16 mouse cellular contexts compared by ENCODE assay signal in the genomic region with DNA sequence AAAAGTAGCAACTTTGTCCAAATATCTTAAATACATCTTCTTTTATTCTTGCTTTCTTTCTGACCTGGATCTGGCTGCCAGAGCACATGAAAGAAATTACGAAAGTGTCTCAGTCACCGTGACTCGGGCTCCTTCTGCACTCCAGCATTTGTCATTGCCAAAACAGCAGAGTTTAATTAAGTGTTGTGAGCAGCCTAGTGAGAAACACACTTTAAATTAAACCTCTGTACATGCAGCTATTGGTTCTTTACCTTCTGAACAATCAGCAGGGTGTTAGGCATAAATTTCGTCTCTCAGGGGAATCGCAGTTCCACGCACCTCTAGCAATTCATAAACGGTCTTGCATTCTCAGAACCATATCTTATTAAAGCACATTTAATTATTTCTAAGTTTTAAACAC.
DNase-seq lines count a peak whose midpoint lies in the region; ATAC-seq lines count a peak whose summit lies in the region.
"Had no signal": no experiment of that assay in that cellular context is flagged by ENCODE, and none has a peak within 500 bp of the region (broad histone marks: within the 10 kb centered on the region; RNA-seq: fewer than 3 reads in every experiment).

No protein-coding gene starts in this region.

- peak overlapping the region; percentile 19; the same call in 1 of the 2 replicates for H3K4me2 ChIP-seq in limb, embryonic 12.5 days
- H3K4me2 ChIP-seq in forebrain, embryonic 14.5 days (ENCODE audit: low read length), result peak overlapping the region; percentile 4; the same call in 1 of the 2 replicates
- peak overlapping the region; percentile 25; the same call in 1 of the 2 replicates for H3K4me2 ChIP-seq in hindbrain, embryonic 12.5 days (replicated peaks)
- peak overlapping the region; percentile 15; the same call in 1 of the 2 replicates for H3K4me2 ChIP-seq in midbrain, embryonic 15.5 days
- H3K4me2 ChIP-seq in intestine, embryonic 15.5 days (replicated peaks), result no peak overlapping the region
- H3K4me2 ChIP-seq: heart, embryonic 15.5 days; neural tube, embryonic 12.5 days had no signal

- H3K27ac ChIP-seq in limb, embryonic 12.5 days, result no peak overlapping the region
- no peak overlapping the region for H3K27ac ChIP-seq in limb, embryonic 10.5 days
- no peak overlapping the region for H3K27ac ChIP-seq in forebrain, embryonic 14.5 days (ENCODE audit: low read depth, low read length)
- no peak overlapping the region for H3K27ac ChIP-seq in hindbrain, embryonic 12.5 days
- no peak overlapping the region for H3K27ac ChIP-seq in midbrain, embryonic 15.5 days
- H3K27ac ChIP-seq in intestine, embryonic 15.5 days, result no peak overlapping the region
- H3K27ac ChIP-seq: heart, embryonic 15.5 days; neural tube, embryonic 12.5 days had no signal

- H3K9me3 ChIP-seq in limb, embryonic 12.5 days, result no peaks in the 10 kb centered on the region
- no peaks in the 10 kb centered on the region for H3K9me3 ChIP-seq in limb, embryonic 10.5 days (replicated peaks)
- H3K9me3 ChIP-seq in forebrain, embryonic 14.5 days (replicated peaks; ENCODE audit: control insufficient read depth, low read length), result no peaks in the 10 kb centered on the region
- H3K9me3 ChIP-seq in hindbrain, embryonic 12.5 days (replicated peaks), result no peaks in the 10 kb centered on the region
- no peaks in the 10 kb centered on the region for H3K9me3 ChIP-seq in midbrain, embryonic 15.5 days
- H3K9me3 ChIP-seq in intestine, embryonic 15.5 days, result no peaks in the 10 kb centered on the region
- H3K9me3 ChIP-seq: heart, embryonic 15.5 days; neural tube, embryonic 12.5 days had no signal

- H3K9ac ChIP-seq in limb, embryonic 12.5 days (replicated peaks), result no peak overlapping the region
- H3K9ac ChIP-seq in forebrain, embryonic 14.5 days (ENCODE audit: low read length), result no peak overlapping the region
- H3K9ac ChIP-seq in hindbrain, embryonic 12.5 days, result no peak overlapping the region
- H3K9ac ChIP-seq in midbrain, embryonic 15.5 days, result no peak overlapping the region
- no peak overlapping the region for H3K9ac ChIP-seq in intestine, embryonic 15.5 days
- H3K9ac ChIP-seq: heart, embryonic 15.5 days; neural tube, embryonic 12.5 days had no signal

- 17% methylated on average over 7 of the region's 7 CpGs for WGBS in limb, embryonic 12.5 days
- 31% methylated on average over 7 of the region's 7 CpGs for WGBS in limb, embryonic 10.5 days
- WGBS in forebrain, embryonic 14.5 days, result 15% methylated on average over 7 of the region's 7 CpGs
- 33% methylated on average over 7 of the region's 7 CpGs for WGBS in hindbrain, embryonic 12.5 days
- 38% methylated on average over 7 of the region's 7 CpGs for WGBS in midbrain, embryonic 15.5 days
- 76% methylated on average over 7 of the region's 7 CpGs for WGBS in intestine, embryonic 15.5 days

- H3K36me3 ChIP-seq in limb, embryonic 12.5 days, result no peaks in the 10 kb centered on the region
- H3K36me3 ChIP-seq in limb, embryonic 10.5 days, result no peaks in the 10 kb centered on the region
- H3K36me3 ChIP-seq in forebrain, embryonic 14.5 days (ENCODE audit: control insufficient read depth, insufficient read depth, low read length), result no peaks in the 10 kb centered on the region
- H3K36me3 ChIP-seq in hindbrain, embryonic 12.5 days, result no peaks in the 10 kb centered on the region
- H3K36me3 ChIP-seq in midbrain, embryonic 15.5 days (replicated peaks), result no peaks in the 10 kb centered on the region
- no peaks in the 10 kb centered on the region for H3K36me3 ChIP-seq in intestine, embryonic 15.5 days
- H3K36me3 ChIP-seq: heart, embryonic 15.5 days; neural tube, embryonic 12.5 days had no signal

- no peak overlapping the region for H3K4me3 ChIP-seq in limb, embryonic 12.5 days (replicated peaks)
- no peak overlapping the region for H3K4me3 ChIP-seq in limb, embryonic 10.5 days
- H3K4me3 ChIP-seq in forebrain, embryonic 14.5 days (ENCODE audit: low read depth, low read length), result no peak overlapping the region
- no peak overlapping the region for H3K4me3 ChIP-seq in hindbrain, embryonic 12.5 days
- H3K4me3 ChIP-seq in midbrain, embryonic 15.5 days, result no peak overlapping the region
- no peak overlapping the region for H3K4me3 ChIP-seq in intestine, embryonic 15.5 days (replicated peaks)
- H3K4me3 ChIP-seq: heart, embryonic 15.5 days; neural tube, embryonic 12.5 days had no signal

- no peak for ATAC-seq in limb, embryonic 12.5 days (ENCODE audit: insufficient number of reproducible peaks, insufficient read depth, low FRiP score, low TSS enrichment, low read depth)
- ATAC-seq in forebrain, embryonic 14.5 days, result peak; percentile 77
- peak; percentile 68 for ATAC-seq in hindbrain, embryonic 12.5 days (ENCODE audit: low FRiP score)
- no peak for ATAC-seq in midbrain, embryonic 15.5 days (replicated peaks)
- no peak for ATAC-seq in intestine, embryonic 15.5 days

- no peaks in the 10 kb centered on the region for H3K4me1 ChIP-seq in limb, embryonic 12.5 days (replicated peaks)
- peaks cover 5% of the 10 kb centered on the region for H3K4me1 ChIP-seq in limb, embryonic 10.5 days
- 0 out of 2 replicates have a peak, but pooled peaks cover 3% of the 10 kb centered on the region for H3K4me1 ChIP-seq in forebrain, embryonic 14.5 days (ENCODE audit: control insufficient read depth, insufficient read depth, low read length)
- H3K4me1 ChIP-seq in hindbrain, embryonic 12.5 days, result no peaks in the 10 kb centered on the region; the same call in 1 of the 2 replicates
- peaks cover 3% of the 10 kb centered on the region; the same call in 1 of the 2 replicates for H3K4me1 ChIP-seq in midbrain, embryonic 15.5 days
- no peaks in the 10 kb centered on the region for H3K4me1 ChIP-seq in intestine, embryonic 15.5 days (replicated peaks)
- H3K4me1 ChIP-seq: heart, embryonic 15.5 days; neural tube, embryonic 12.5 days had no signal

- no peaks in the 10 kb centered on the region for H3K27me3 ChIP-seq in limb, embryonic 12.5 days
- no peaks in the 10 kb centered on the region for H3K27me3 ChIP-seq in limb, embryonic 10.5 days (ENCODE audit: low read depth, poor library complexity, severe bottlenecking)
- H3K27me3 ChIP-seq in forebrain, embryonic 14.5 days (replicated peaks; ENCODE audit: control insufficient read depth, insufficient read depth, low read length), result no peaks in the 10 kb centered on the region
- no peaks in the 10 kb centered on the region for H3K27me3 ChIP-seq in hindbrain, embryonic 12.5 days
- no peaks in the 10 kb centered on the region for H3K27me3 ChIP-seq in midbrain, embryonic 15.5 days (replicated peaks)
- no peaks in the 10 kb centered on the region for H3K27me3 ChIP-seq in intestine, embryonic 15.5 days (replicated peaks)
- H3K27me3 ChIP-seq: heart, embryonic 15.5 days; neural tube, embryonic 12.5 days had no signal

- DNase-seq in limb, embryonic 10.5 days (ENCODE audit: low spot score), result no peak
- DNase-seq in forebrain, embryonic 14.5 days (ENCODE audit: low spot score), result peak; percentile 71
- no peak for DNase-seq in T-cell, adult 2 months (ENCODE audit: low spot score)
- DNase-seq: cerebellum, adult 9-11 months; heart, adult 18-20 months; kidney, adult 2 months; kidney, postnatal 4 days; lung, adult 18-20 months; right cerebral cortex, postnatal 25 days; thymus, postnatal 25 days had no signal

Comparison
In these comparisons a context has a peak if more than half of its experiments do, and no peak if none do; other contexts are left out.
1. ATAC-seq: peak in forebrain, embryonic 14.5 days (single experiment) and hindbrain, embryonic 12.5 days (single experiment); none in limb, embryonic 12.5 days (single experiment), midbrain, embryonic 15.5 days (single experiment) and intestine, embryonic 15.5 days (single experiment).